Mouse (Mus musculus) MEL (cell line): ENCODE data around the gene Numa1. TPM values are rescaled to one million over a fixed set of nuclear protein-coding genes. Genes with fewer than 3 reads are reported as not detected.
"Not testable (repeated sequence)": the region's sequence is repeated elsewhere in the genome, so short reads cannot be mapped to it uniquely, and the experiment has no call there.

ENCODE experiments used
- DNase-seq: peaks from one replicate; pipeline ENCODE4 v3.0.0; 2011; ENCODE audit warnings: low read depth, low spot score
- H3K27ac ChIP-seq: 2 replicates; pipeline ENCODE4 v1.5.1; 2012; ENCODE audit warnings: low read depth, mild to moderate bottlenecking, control low read depth, low read length, moderate library complexity; ENCODE audit not compliant: control insufficient read depth
- H3K27me3 ChIP-seq, 2 experiments: fragments of 150-350 bp in 1 of 2; sonication (generic) in 1 of 2; 2 replicates each; pipeline ENCODE4 v1.6.1; 2012; ENCODE audit warnings: low read length in 2 of 2, mild to moderate bottlenecking in 2 of 2, improper control_type of control experiment in 1 of 2, moderate library complexity in 1 of 2; ENCODE audit not compliant: insufficient read depth in 2 of 2, control insufficient read depth in 1 of 2
- H3K36me3 ChIP-seq, 2 experiments: 2 replicates each; pipeline ENCODE4 v1.6.1; 2012 to 2014; ENCODE audit warnings: low read length in 2 of 2, improper control_type of control experiment in 1 of 2, inconsistent platforms in 1 of 2, mild to moderate bottlenecking in 1 of 2; ENCODE audit not compliant: insufficient read depth in 2 of 2, control insufficient read depth in 1 of 2
- H3K4me1 ChIP-seq, 2 experiments: fragments of 150-350 bp in 1 of 2; sonication (generic) in 1 of 2; 2 replicates each; pipeline ENCODE4 v1.6.1; 2012; ENCODE audit warnings: low read length in 2 of 2, improper control_type of control experiment in 1 of 2, mild to moderate bottlenecking in 1 of 2; ENCODE audit not compliant: insufficient read depth in 2 of 2, control insufficient read depth in 1 of 2
- H3K4me3 ChIP-seq, 2 experiments: fragments of 150-350 bp in 1 of 2; sonication (generic) in 1 of 2; 2 replicates each; pipeline ENCODE4 v1.5.1; 2012; ENCODE audit warnings: low read depth in 2 of 2, low read length in 2 of 2, mild to moderate bottlenecking in 2 of 2, moderate library complexity in 2 of 2, control low read depth in 1 of 2, improper control_type of control experiment in 1 of 2; ENCODE audit not compliant: control insufficient read depth in 1 of 2, insufficient read depth in 1 of 2
- H3K79me2 ChIP-seq: 2 replicates; pipeline ENCODE4 v1.6.1; 2012; ENCODE audit warnings: mild to moderate bottlenecking, low read length, moderate library complexity; ENCODE audit not compliant: control insufficient read depth, poor library complexity, insufficient read depth
- H3K9ac ChIP-seq: 2 replicates; pipeline ENCODE4 v1.6.1; 2012; ENCODE audit warnings: low read depth, mild to moderate bottlenecking, control low read depth, low read length, moderate library complexity; ENCODE audit not compliant: control insufficient read depth, poor library complexity, severe bottlenecking
- H3K9me3 ChIP-seq: fragments of 150-350 bp; sonication (generic); replicated peaks from 2 replicates; pipeline ENCODE4 v1.6.1; 2012; ENCODE audit warnings: mild to moderate bottlenecking, low read length, improper control_type of control experiment, moderate library complexity; ENCODE audit not compliant: insufficient read depth
- BHLHE40 ChIP-seq: IDR thresholded peaks from 2 replicates; pipeline ENCODE4 v1.6.1; 2012; ENCODE audit warnings: low read depth, mild to moderate bottlenecking, inconsistent platforms, low read length, improper control_type of control experiment, borderline replicate concordance
- CTCF ChIP-seq, 3 experiments: IDR thresholded peaks in 2 of 3; conservative IDR thresholded peaks in 1 of 3; 2 replicates each; pipeline ENCODE4 v1.5.1; 2011 to 2012; ENCODE audit warnings: low read length in 3 of 3, low read depth in 2 of 3, mild to moderate bottlenecking in 2 of 3, improper control_type of control experiment in 1 of 3, inconsistent platforms in 1 of 3, mixed read lengths in 1 of 3, moderate library complexity in 1 of 3; ENCODE audit not compliant: control insufficient read depth in 1 of 3, insufficient read depth in 1 of 3, poor library complexity in 1 of 3, severe bottlenecking in 1 of 3
- EP300 ChIP-seq, 2 experiments: IDR thresholded peaks; 2 replicates each; pipeline ENCODE4 v1.6.1; 2011; ENCODE audit warnings: improper control_type of control experiment in 2 of 2, low read length in 2 of 2, low read depth in 1 of 2, mild to moderate bottlenecking in 1 of 2
- ETS1 ChIP-seq: IDR thresholded peaks from 2 replicates; pipeline ENCODE4 v1.6.1; 2012; ENCODE audit warnings: low read depth, mild to moderate bottlenecking, inconsistent platforms, low read length, improper control_type of control experiment, moderate library complexity
- GATA1 ChIP-seq: IDR thresholded peaks from 2 replicates; pipeline ENCODE4 v1.6.1; 2011; ENCODE audit warnings: low read depth, low read length, improper control_type of control experiment
- HCFC1 ChIP-seq: IDR thresholded peaks from 2 replicates; pipeline ENCODE4 v1.6.1; 2012; ENCODE audit warnings: low read depth, mild to moderate bottlenecking, inconsistent platforms, low read length, improper control_type of control experiment, moderate library complexity
- MAX ChIP-seq: IDR thresholded peaks from 2 replicates; pipeline ENCODE4 v1.6.1; 2011; ENCODE audit warnings: low read length, improper control_type of control experiment
- MXI1 ChIP-seq: IDR thresholded peaks from 2 replicates; pipeline ENCODE4 v1.6.1; 2011; ENCODE audit warnings: mild to moderate bottlenecking, low read depth, low read length, improper control_type of control experiment
- MYC ChIP-seq: IDR thresholded peaks from 2 replicates; pipeline ENCODE4 v1.6.1; 2011; ENCODE audit warnings: low read depth, mild to moderate bottlenecking, low read length, improper control_type of control experiment, moderate library complexity
- POLR2AphosphoS2 ChIP-seq: IDR thresholded peaks from 2 replicates; pipeline ENCODE4 v1.6.1; 2011; ENCODE audit warnings: low read length, improper control_type of control experiment
- POLR2AphosphoS5 ChIP-seq: IDR thresholded peaks from 2 replicates; pipeline ENCODE4 v1.6.1; 2012; ENCODE audit warnings: low read depth, borderline replicate concordance, mild to moderate bottlenecking, inconsistent platforms, low read length, moderate library complexity, mixed read lengths
- RAD21 ChIP-seq: IDR thresholded peaks from 2 replicates; pipeline ENCODE4 v1.6.1; 2011; ENCODE audit warnings: mild to moderate bottlenecking, low read depth, low read length, improper control_type of control experiment
- RCOR1 ChIP-seq: IDR thresholded peaks from 2 replicates; pipeline ENCODE4 v1.6.1; 2012; ENCODE audit warnings: low read depth, mild to moderate bottlenecking, inconsistent platforms, low read length, improper control_type of control experiment
- SIN3A ChIP-seq: IDR thresholded peaks from 2 replicates; pipeline ENCODE4 v1.6.1; 2012; ENCODE audit warnings: low read length, improper control_type of control experiment, inconsistent platforms
- SMC3 ChIP-seq: IDR thresholded peaks from 2 replicates; pipeline ENCODE4 v1.6.1; 2011; ENCODE audit warnings: low read depth, low read length, improper control_type of control experiment
- TBP ChIP-seq: IDR thresholded peaks from 2 replicates; pipeline ENCODE4 v1.8.0; 2011; ENCODE audit warnings: low read depth, low read length, improper control_type of control experiment
- TCF12 ChIP-seq: IDR thresholded peaks from 2 replicates; pipeline ENCODE4 v1.6.1; 2014; ENCODE audit warnings: low read depth, mild to moderate bottlenecking, inconsistent platforms, low read length, improper control_type of control experiment, moderate library complexity
- ZNF384 ChIP-seq: IDR thresholded peaks from 2 replicates; pipeline ENCODE4 v1.6.1; 2012; ENCODE audit warnings: low read depth, mild to moderate bottlenecking, inconsistent platforms, low read length, improper control_type of control experiment
- polyA plus RNA-seq, 2 experiments: library from polyadenylated mRNA; stranded (reverse) in 1 of 2; unstranded in 1 of 2; fragments of >175 nt in 1 of 2; fragments of >200 nt in 1 of 2; gene quantifications; 2 replicates each; pipeline versions ENCODE4 v1.2.1 to v1.2.4; 2012; ENCODE audit warnings: low replicate concordance in 2 of 2, low read depth in 1 of 2; ENCODE audit not compliant: insufficient read length in 2 of 2, insufficient read depth in 1 of 2, missing spikeins in 1 of 2
- total RNA-seq: library from RNA; depleted of rRNA; stranded (reverse); fragments of 300-350 nt; gene quantifications from 2 replicates; pipeline ENCODE4 v1.2.3, GENCODE M21; 2012

Gene Numa1
- total and polyA plus RNA-seq, 3 experiments = 48.7 to 91.2 (median 50.0) TPM

DNA sequence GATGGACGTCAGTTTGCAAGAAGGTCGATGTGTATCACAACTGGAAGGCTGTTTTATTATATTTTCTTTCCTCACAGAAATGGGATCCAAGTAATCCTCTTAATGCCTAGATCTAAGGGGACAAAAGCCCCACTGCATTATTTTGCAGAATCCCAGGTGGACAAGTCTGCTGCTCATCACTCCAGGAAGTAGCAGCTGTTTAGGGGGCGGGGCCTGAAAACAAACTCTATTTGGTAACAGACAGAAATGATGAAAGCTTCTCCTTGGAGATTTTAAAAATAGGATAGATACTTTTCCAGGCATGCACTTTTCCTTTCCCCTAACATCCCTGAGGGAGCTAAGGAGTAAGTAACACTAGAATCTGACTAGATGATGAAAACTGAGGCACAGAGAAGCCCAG, 103.4 kb downstream of the Numa1 start:
- no peaks in the 10 kb centered on the region for H3K79me2 ChIP-seq
- no peak overlapping the region for H3K9ac ChIP-seq
- no peaks in the 10 kb centered on the region for H3K27me3 ChIP-seq
- TF ChIP-seq MXI1 (no peak), GATA1 (no peak), HCFC1 (no peak), BHLHE40 (no peak), SIN3A (no peak)
- TF ChIP-seq, all 39 proteins: peak for 0
- Histone ChIP-seq H3K4me3 (no peak overlapping the region), H3K9me3 (no peaks in the 10 kb centered on the region), H3K36me3 (peaks cover 0 to 5% of the 10 kb centered on the region in 2 experiments; a peak in 1 of 4 replicates), H3K27ac (no peak overlapping the region), H3K4me1 (no peaks in the 10 kb centered on the region)
- DNase-seq = no peak

GRCm38 (mm10) chr7:102042314-102042713, 108.4 kb downstream of the Numa1 start:
- Histone ChIP-seq H3K36me3 (peaks cover 1 to 3% of the 10 kb centered on the region in 2 experiments; a peak in 1 of 4 replicates), H3K4me3 (no peak overlapping the region), H3K79me2 (no peaks in the 10 kb centered on the region), H3K9me3 (no peaks in the 10 kb centered on the region), H3K27ac (no peak overlapping the region), H3K9ac (no peak overlapping the region), H3K27me3 (no peaks in the 10 kb centered on the region), H3K4me1 (no peaks in the 10 kb centered on the region)
- DNase-seq = no peak
- TF ChIP-seq ZNF384 = no peak
- TF ChIP-seq, all 39 proteins: peak for 0

DNA sequence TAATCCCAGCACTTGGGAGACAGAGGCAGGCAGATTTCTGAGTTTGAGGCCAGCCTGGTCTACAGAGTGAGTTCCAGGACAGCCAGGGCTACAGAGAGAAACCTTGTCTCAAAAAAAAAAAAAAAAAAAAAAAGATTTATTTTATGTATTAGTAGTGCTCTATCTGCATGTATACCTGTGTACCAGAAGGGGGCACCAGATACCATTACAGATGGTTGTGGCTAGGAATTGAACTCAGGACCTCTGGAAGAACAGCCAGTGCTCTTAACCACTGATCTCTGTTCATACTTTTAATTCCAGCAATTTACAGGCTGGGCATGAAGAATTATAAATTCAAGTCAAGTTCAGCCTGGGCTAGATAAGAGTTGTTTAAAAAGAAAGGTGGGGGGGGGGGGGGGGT, 114.6 kb downstream of the Numa1 start:
- not testable (repeated sequence) for H3K9ac ChIP-seq, H3K79me2 ChIP-seq, H3K4me1 ChIP-seq, H3K27me3 ChIP-seq, H3K9me3 ChIP-seq
- TF ChIP-seq RAD21 (peak; percentile 36), ZNF384 (peak; percentile 41; the same call in 1 of the 2 replicates), SMC3 (peak; percentile 41), CTCF (IDR thresholded peaks at IDR 0.05 in 2 of 3, conservative IDR thresholded peaks at IDR 0.05 in 1 of 3; ENCODE audit: control insufficient read depth in 1 of 3, insufficient read depth in 1 of 3, low read depth in 2 of 3, low read length in 3 of 3, poor library complexity in 1 of 3, severe bottlenecking in 1 of 3) (peak; percentile 7 to 51 (median 36); a peak in 4 of 6 replicates)
- TF ChIP-seq, all 39 proteins: peak for 4; not testable (repeated sequence) for 35
- DNase-seq = peak; percentile 60
- H3K4me3 ChIP-seq, H3K36me3 ChIP-seq, H3K27ac ChIP-seq: not testable (repeated sequence)

GRCm38 (mm10) chr7:102061353-102061752, 127.4 kb downstream of the Numa1 start:
- Histone ChIP-seq H3K9me3 (no peaks in the 10 kb centered on the region), H3K27me3 (no peaks in the 10 kb centered on the region), H3K4me1 (peaks cover 7 to 10% of the 10 kb centered on the region in 2 experiments), H3K27ac (no peak overlapping the region), H3K4me3 (no peak overlapping the region), H3K9ac (no peak overlapping the region)
- peak; percentile 44 for DNase-seq
- TF ChIP-seq RCOR1 (peak; percentile 32; the same call in 1 of the 2 replicates), POLR2AphosphoS2 (no peak), EP300 (IDR thresholded peaks at IDR 0.05; ENCODE audit: low read depth in 1 of 2, low read length in 2 of 2) (peak in 1 of 2 experiments; percentile 49; a peak in 1 of 4 replicates), TCF12 (peak; percentile 54; the same call in 1 of the 2 replicates), TBP (no peak), ZNF384 (0 out of 2 replicates have a peak, but pooled peaks have one; percentile 40), MXI1 (peak; percentile 66; the same call in 1 of the 2 replicates), GATA1 (peak; percentile 74), POLR2AphosphoS5 (no peak), MAX (peak; percentile 73), ETS1 (peak; percentile 37; the same call in 1 of the 2 replicates), MYC (peak; percentile 59; the same call in 1 of the 2 replicates)
- TF ChIP-seq, all 39 proteins: peak for 9
- Histone ChIP-seq H3K36me3 (peaks cover 1 to 28% of the 10 kb centered on the region in 2 experiments), H3K79me2 (peaks cover 21% of the 10 kb centered on the region)
